Mouse (Mus musculus): Measurements from ENCODE around the gene Phldb2.
A peak's percentile ranks its signal among the peaks of the same experiment; 100 is the strongest.

Gene Phldb2

DNA sequence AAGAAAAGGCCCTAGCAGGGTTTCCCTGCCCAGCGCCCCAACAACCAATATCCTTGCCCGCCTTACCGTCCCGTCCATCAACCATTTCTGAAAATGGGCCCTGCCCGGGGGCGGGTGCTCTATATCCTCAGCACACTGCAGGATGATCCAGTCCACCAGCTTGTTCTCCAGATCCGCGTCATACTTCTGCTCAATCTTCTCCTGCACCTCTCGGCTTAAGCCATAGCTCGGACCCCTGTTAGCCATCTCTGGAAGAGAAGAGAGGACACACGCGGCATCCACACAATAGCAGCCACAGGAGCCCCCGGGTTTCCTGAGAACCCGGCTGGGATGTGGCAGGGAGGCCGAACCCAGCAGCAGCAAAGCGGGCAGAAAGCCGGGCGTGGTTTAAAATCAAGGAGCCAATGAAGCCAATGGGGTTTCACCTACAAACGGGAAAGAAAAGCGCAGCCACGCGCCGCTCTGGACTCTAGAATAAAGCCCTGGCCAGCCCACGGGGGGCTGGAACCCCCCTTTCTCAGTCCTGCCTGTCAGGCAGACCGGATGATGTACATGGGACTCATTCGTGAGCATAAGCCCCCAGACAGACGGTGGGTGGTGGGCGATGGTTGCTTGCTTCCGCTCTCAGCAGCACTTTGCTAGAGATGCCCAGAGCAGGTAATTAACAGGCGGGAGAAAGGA, 229.2 kb downstream of the Phldb2 start, which contains the start of gene Tagln3:
Tagln3 (minus strand) TSS at position 548 of the 681 bp plus-strand sequence.
- peak; percentile 50 for DNase-seq (ENCODE audit: low spot score)

DNA sequence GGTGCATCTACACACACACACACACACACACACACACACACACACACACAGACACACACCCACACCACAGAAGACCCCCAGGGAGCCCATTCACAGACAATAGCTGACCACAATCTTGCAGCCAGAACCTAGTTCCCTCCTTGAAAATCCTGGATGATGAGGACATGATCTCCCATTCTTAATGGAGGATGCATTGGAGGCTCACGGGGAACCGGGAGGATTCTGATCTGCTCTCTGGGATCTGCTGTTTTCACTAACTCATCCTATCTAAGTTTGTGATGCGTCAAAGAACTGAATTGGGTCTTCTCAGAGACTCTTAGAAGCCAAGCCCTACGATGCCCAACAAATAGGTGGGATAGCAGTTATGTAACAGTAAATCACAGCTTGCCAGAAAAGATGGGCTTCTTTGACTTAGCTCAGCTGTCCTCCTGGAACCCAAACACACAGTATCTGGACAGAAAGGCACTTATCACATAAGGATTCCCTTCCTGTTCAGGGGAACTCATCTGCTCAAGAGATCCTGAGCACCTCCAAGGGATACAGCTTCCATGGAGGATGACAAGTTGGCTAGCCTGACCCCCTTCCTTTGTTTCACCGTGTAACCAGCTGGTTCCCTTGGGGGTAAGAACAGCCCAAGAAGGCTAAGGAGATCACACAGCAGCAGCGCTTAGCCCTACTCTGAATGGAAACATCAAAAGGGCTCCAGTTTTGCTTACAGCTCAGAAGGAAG, 230.1 kb downstream of the Phldb2 start:
- DNase-seq (ENCODE audit: low spot score): no peak

DNA sequence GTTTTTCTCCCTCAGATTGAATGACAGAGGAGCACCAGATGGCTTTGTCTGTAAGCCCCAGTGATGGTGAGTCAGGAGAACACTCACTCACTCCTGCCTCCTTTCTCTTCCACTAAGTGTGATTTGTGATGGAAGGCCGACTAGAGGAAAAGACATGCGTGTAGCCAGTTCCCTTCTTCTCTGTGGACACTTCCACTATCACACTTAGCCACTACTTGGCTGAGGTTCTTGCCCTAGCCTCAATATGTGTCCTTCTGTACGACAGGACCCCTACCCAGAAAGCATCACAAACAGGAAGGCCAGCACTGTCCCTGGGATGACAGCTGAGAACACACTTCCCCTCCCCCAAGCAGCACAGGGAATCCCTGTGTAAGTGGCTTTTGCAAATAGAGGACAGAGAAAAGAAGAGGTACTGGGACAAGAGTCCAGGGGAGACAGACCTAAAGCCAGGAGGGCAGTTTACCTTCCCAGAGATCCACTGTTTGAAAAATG, 230.9 kb downstream of the Phldb2 start:
- peak; percentile 48 for DNase-seq (ENCODE audit: low spot score)

DNA sequence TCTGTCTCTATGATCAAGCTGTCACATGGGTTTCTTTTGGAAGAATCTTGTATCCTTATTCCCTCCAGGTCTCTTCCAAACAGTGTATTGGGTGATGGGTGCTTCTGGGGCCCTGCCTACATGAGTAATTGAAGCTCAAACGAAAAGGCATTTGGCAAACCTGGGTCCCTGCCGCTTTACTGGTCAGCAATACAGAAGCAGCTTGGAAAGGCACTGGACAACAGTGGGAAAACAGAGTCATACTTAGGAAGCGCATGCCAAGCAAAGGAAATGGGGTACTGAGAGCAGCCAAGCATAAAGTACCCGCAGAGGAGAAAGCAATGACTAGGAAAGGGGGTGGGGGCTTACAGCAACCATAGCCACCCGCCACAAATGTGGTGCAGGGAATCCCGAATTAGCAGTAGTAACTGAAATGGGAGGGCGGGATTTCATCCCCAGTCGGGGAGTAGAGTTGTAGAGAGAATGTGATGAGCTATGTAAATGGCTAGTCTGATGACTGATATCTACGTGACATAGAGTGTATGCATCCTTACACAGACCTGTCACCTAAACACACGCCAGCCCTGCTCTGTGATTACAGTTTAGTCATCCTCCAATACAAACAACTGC, 233.3 kb downstream of the Phldb2 start:
- DNase-seq (ENCODE audit: low spot score): no peak

DNA sequence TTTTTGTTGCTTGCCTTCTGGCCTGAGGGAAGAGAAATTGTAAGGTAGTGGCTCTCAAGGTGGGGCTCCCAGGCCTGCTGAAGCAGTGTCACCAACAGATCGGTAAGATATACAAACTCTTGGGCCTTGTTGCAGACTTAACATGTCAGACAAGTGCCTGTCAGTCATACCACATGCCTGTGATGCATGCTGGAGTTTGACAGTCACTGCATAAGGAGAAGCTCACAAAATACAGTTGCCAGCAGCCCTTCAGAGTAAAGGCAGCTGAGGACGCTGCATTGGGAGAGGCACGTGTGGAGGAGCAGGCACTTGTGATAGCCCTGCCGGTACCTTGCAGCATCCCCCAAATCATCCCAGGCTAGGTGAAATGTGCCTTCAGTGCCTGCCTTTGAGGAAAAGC, 235.1 kb downstream of the Phldb2 start:
- DNase-seq (ENCODE audit: low spot score): no peak

DNA sequence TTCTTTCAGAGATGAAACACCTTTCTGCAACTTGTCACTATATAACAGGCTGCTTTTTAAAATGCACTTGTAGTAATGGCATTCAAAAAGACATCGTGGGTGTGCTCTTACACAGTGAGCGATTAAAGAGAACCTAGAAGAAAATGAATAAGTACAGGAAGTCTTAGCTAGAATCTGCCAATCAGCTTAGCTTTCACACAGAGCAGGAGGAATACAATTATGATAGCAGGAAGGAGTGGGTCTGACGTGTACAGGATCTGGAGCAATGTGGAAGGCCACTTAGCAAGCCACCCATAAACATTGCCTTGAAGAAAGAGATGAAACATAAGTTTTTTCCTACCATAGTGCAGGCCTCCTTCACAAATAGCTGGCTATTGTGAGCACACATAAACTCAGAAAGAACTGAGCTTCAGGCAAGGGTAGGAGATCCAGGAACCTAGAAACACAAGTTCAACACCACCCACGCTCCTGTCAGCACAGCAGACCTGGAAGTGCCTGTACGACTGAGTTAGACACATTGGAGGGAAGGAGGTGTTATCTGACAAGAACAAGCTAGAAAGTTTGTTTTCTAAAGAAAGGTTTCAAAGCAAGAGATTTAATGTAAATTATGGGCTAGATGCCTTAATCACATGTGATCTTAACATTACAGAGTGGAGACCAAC, 238.8 kb downstream of the Phldb2 start:
- no peak for DNase-seq (ENCODE audit: low spot score)

DNA sequence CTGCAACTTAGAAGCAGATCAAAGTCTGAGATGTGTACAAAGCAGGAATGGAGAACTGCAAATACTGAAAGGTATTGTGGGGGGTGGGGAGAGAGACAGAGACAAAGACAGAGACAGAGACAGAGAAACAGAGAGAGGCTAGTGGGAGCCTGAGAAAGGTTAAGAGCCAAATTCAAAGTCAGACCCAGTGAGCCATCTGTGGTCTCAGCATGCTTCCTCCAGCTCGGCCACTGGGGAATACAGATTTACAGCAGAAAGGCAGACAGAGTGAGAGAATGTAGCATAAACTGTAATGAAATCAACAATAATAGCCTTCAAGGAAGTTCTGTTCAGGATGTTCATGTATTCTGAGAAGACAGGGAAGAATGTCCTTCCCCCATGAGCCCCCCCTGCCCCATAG, 239.5 kb downstream of the Phldb2 start:
- DNase-seq (ENCODE audit: low spot score): no peak

DNA sequence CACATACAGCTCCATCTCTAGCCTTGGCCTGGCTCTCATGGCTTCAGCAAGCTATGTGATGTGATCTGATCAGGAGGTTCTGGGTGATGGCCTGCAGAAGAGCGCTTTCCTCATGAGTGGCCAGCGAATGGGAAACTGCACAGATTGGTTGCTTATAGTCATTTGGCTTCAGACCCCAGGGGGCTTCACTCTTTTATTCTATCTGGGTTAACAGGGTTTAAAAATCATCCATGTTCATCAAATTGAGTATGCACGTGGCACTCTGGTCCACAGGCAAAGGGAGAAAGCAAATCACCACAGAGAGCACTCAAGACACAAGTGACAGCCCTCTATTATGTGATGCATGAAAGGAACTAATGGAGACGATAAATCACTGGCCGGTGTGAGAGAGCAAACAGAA, 240.1 kb downstream of the Phldb2 start:
- DNase-seq (ENCODE audit: low spot score): no peak

DNA sequence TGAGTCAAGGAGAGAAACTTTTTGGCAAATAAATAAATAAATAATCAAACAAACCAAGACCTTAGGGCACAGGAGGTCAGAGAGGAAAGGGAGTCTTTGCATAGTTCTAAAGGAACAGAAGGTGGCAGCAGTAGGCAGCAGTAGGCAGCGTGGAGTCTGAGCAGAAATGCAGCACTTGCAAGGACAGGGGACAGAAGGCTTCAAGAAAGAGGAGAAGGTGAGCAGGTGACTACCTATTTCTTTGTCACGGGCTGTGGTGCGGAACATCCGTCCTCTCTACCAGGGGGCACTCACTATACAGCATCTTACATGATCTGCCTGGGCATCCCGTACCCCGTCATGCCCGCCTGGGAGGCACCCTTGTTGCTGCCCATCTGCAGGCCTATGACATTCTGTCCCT, 242.1 kb downstream of the Phldb2 start:
- DNase-seq (ENCODE audit: low spot score): no peak

DNA sequence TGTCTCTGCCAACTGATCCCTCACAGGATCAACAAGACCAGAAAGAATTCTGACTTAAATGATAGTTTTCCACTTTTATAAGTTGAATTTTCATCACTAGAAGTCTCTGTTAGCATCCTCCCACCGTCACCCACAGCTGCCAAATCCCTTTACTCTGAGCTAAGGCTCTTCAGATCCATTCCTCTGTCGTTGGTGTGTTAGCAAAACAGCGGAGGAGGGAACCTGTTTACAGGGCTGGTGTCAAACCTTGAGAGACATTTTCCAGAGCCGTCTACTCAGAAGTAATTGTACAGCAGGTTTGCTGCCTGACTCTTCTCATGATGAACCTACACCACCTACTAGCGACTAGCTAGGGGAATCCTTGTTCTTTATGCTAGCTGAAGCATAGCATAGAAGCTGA, 254.1 kb downstream of the Phldb2 start:
- no peak for DNase-seq (ENCODE audit: low spot score)

DNA sequence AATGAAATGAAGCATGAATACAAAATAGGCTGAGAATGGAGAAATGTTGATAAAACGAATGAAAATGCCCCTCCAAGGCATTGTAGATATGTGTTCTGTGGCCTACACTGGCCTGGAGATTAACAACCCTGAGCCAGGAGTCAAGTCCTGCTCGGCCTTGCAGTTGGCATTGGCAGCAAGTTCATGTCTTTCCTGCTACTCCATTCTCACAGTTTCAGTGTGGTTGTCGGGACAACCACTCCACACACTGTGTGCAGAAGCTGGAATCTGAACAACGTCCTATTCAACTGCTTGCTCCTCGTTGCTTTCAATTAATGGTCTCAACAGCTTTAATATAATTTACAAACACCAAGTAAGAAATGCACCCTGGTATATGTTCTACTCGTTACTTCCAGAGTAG, 255.4 kb downstream of the Phldb2 start:
- DNase-seq (ENCODE audit: low spot score): no peak

Data from layer of hippocampus, adult 9-10 months (tissue).